Mouse (Mus musculus) lung, postnatal 0 days (tissue): ENCODE measurements around the gene Emc9. TPM values are rescaled to one million over a fixed set of nuclear protein-coding genes. Genes with fewer than 3 reads are reported as not detected.

Experiments used
- ATAC-seq: fragments of 200-750 bp; cut with Nextera tagmentation; 2 replicates; pipeline ENCODE4 v1.8.0; 2017; ENCODE audit warnings: moderate library complexity
- DNase-seq: peaks from one replicate; pipeline ENCODE4 v3.0.0-alpha.2; 2016; ENCODE audit warnings: low spot score
- H3K27ac ChIP-seq: fragments of 300-500 bp; sonication (generic); 2 replicates; pipeline ENCODE4 v1.5.1; 2014; ENCODE audit warnings: antibody characterized with exemption, mild to moderate bottlenecking, low read length, mixed read lengths
- H3K27me3 ChIP-seq: fragments of 300-500 bp; sonication (generic); replicated peaks from 2 replicates; pipeline ENCODE4 v1.6.1; 2014; ENCODE audit warnings: low read length, mixed read lengths; ENCODE audit not compliant: insufficient read depth
- H3K36me3 ChIP-seq: fragments of 300-500 bp; sonication (generic); 2 replicates; pipeline ENCODE4 v1.6.1; 2014; ENCODE audit warnings: low read length, mixed read lengths; ENCODE audit not compliant: insufficient read depth
- H3K4me1 ChIP-seq: fragments of 300-500 bp; sonication (generic); 2 replicates; pipeline ENCODE4 v1.6.1; 2014; ENCODE audit warnings: antibody characterized with exemption, low read depth, low read length, mixed read lengths; ENCODE audit not compliant: insufficient read depth
- H3K4me2 ChIP-seq: fragments of 300-500 bp; sonication (generic); replicated peaks from 2 replicates; pipeline ENCODE4 v1.6.1; 2014; ENCODE audit warnings: low read depth, mild to moderate bottlenecking, low read length, moderate library complexity, mixed read lengths
- H3K4me3 ChIP-seq: fragments of 300-500 bp; sonication (generic); 2 replicates; pipeline ENCODE4 v1.5.1; 2014; ENCODE audit warnings: low read depth, low read length
- H3K9ac ChIP-seq: fragments of 300-500 bp; sonication (generic); replicated peaks from 2 replicates; pipeline ENCODE4 v1.6.1; 2014; ENCODE audit warnings: low read depth, mild to moderate bottlenecking
- H3K9me3 ChIP-seq: fragments of 300-500 bp; sonication (generic); 2 replicates; pipeline ENCODE4 v1.6.1; 2016; ENCODE audit warnings: low read length, mixed read lengths
- CTCF ChIP-seq: IDR thresholded peaks from 2 replicates; pipeline ENCODE4 v1.5.1; 2016; ENCODE audit warnings: antibody characterized with exemption, mild to moderate bottlenecking
- EP300 ChIP-seq: IDR thresholded peaks from 2 replicates; pipeline ENCODE4 v1.6.1; 2016; ENCODE audit warnings: antibody characterized with exemption, mild to moderate bottlenecking, control low read depth
- WGBS: fragments of 180-500 bp; shearing (Covaris S2); extraction: QIAGEN DNeasy Blood & Tissue Kit; methylation state at CpG from one replicate; pipeline ENCODE4 v1.1.7; 2014; 5-methylcytosine and 5-hydroxymethylcytosine counted together
- polyA plus RNA-seq: library from polyadenylated mRNA; unstranded; fragments of >200 nt; fragmentation: Nextera tagmentation; extraction: Ambion mirVana; gene quantifications from 2 replicates; pipeline ENCODE4 v1.2.1, GENCODE M21; 2015

The Emc9 gene
- polyA plus RNA-seq, 1 experiment from 2014 or later, result 18.3 TPM

- peaks cover 48% of the 10 kb centered on the region for H3K36me3 ChIP-seq
These were observed 19.7 kb upstream of the Emc9 start for GRCm38 (mm10) chr14:55604823-55605222.

GRCm38 (mm10) chr14:55603633-55604576 lies 18.8 kb upstream of the Emc9 start:
- peaks cover 48% of the 10 kb centered on the region for H3K36me3 ChIP-seq
- ATAC-seq, result peak; percentile 96
- H3K27ac ChIP-seq, result peak overlapping the region; percentile 93
- peak overlapping the region; percentile 58 for H3K4me3 ChIP-seq
- 7% methylated on average over 18 of the region's 19 CpGs for WGBS
- H3K4me2 ChIP-seq, result peak overlapping the region; percentile 67
- H3K9ac ChIP-seq, result peak overlapping the region; percentile 74
- H3K9me3 ChIP-seq, result no peaks in the 10 kb centered on the region
- H3K4me1 ChIP-seq, result peaks cover 5% of the 10 kb centered on the region
- H3K27me3 ChIP-seq, result no peaks in the 10 kb centered on the region
- peak; percentile 98 for TF ChIP-seq CTCF
- peak; percentile 66; the same call in 1 of the 2 replicates for TF ChIP-seq EP300
- DNase-seq, result peak; percentile 98

More at GRCm38 (mm10) chr14:55604823-55605222, 19.7 kb upstream of the Emc9 start:
- 89% methylated on average over 11 of the region's 11 CpGs for WGBS
- H3K4me1 ChIP-seq, result peaks cover 5% of the 10 kb centered on the region
- H3K27ac ChIP-seq, result peak overlapping the region; percentile 93
- H3K4me2 ChIP-seq, result peak overlapping the region; percentile 67
- TF ChIP-seq EP300 (no peak), CTCF (no peak)
- H3K9ac ChIP-seq, result peak overlapping the region; percentile 74
- H3K27me3 ChIP-seq, result no peaks in the 10 kb centered on the region
- ATAC-seq (no peak), DNase-seq (no peak)
- peak overlapping the region; percentile 58 for H3K4me3 ChIP-seq
- H3K9me3 ChIP-seq, result no peaks in the 10 kb centered on the region

- H3K9me3 ChIP-seq, result no peaks in the 10 kb centered on the region
- ATAC-seq, result no peak
- no peak for DNase-seq
- H3K4me1 ChIP-seq, result peaks cover 5% of the 10 kb centered on the region
- WGBS, result 87% methylated on average over 7 of the region's 7 CpGs
- peak within 1 kb of the TSS; percentile 93 for H3K27ac ChIP-seq
- H3K36me3 ChIP-seq, result peaks cover 46% of the 10 kb centered on the region
- H3K9ac ChIP-seq, result peak within 1 kb of the TSS; percentile 74
- H3K4me2 ChIP-seq, result peak within 1 kb of the TSS; percentile 67
- TF ChIP-seq EP300, result no peak
- TF ChIP-seq CTCF, result no peak
- H3K27me3 ChIP-seq, result no peaks in the 10 kb centered on the region
- H3K4me3 ChIP-seq, result peak within 1 kb of the TSS; percentile 58
These were observed 18.1 kb upstream of the Emc9 start, which contains the start of gene Irf9 for GRCm38 (mm10) chr14:55603271-55603632. TSS of gene Irf9 (plus strand) at chr14:55603571.

- DNase-seq, result no peak
- H3K36me3 ChIP-seq, result peaks cover 52% of the 10 kb centered on the region
- no peak overlapping the region for H3K27ac ChIP-seq
- H3K4me1 ChIP-seq, result no peaks in the 10 kb centered on the region; the same call in 1 of the 2 replicates
- H3K4me2 ChIP-seq, result no peak overlapping the region
- no peaks in the 10 kb centered on the region for H3K9me3 ChIP-seq
- no peak overlapping the region for H3K9ac ChIP-seq
- TF ChIP-seq CTCF (no peak), EP300 (no peak)
- 95% methylated on average over 21 of the region's 21 CpGs for WGBS
- no peak for ATAC-seq
- no peak overlapping the region for H3K4me3 ChIP-seq
- H3K27me3 ChIP-seq, result no peaks in the 10 kb centered on the region
These were observed 13.7 kb upstream of the Emc9 start for GRCm38 (mm10) chr14:55598521-55599390.

GRCm38 (mm10) chr14:55596036-55596690 lies 11.1 kb upstream of the Emc9 start:
- Histone ChIP-seq H3K36me3 (peaks cover 49% of the 10 kb centered on the region), H3K4me2 (no peak overlapping the region), H3K27ac (no peak overlapping the region), H3K9ac (no peak overlapping the region), H3K4me1 (peaks cover 7% of the 10 kb centered on the region), H3K4me3 (no peak overlapping the region), H3K9me3 (no peaks in the 10 kb centered on the region), H3K27me3 (no peaks in the 10 kb centered on the region)
- WGBS, result 74% methylated on average over 13 of the region's 13 CpGs
- ATAC-seq, result no peak
- DNase-seq, result no peak
- TF ChIP-seq CTCF (no peak), EP300 (no peak)
